Mouse (Mus musculus) left cerebral cortex, adult 8-10 months (tissue): ENCODE measurements at regions not wholly inside any gene's neighbourhood (a gene's known extent, or its start where the extent isn't known, plus 50 kb on each side); places are given as distances from the start of the nearest gene placed in this dataset.
"Not testable (repeated sequence)": the region's sequence is repeated elsewhere in the genome, so short reads cannot be mapped to it uniquely, and the experiment has no call there.

Experiments
- DNase-seq, 2 experiments: peaks; one replicate each; pipeline ENCODE4 v3.0.0; 2022; ENCODE audit warnings: low spot score in 2 of 2

- not testable (repeated sequence) for DNase-seq
Observed at GRCm38 (mm10) chr6:67674717-67675116, 139.1 kb upstream of the Tacstd2 start.

DNA sequence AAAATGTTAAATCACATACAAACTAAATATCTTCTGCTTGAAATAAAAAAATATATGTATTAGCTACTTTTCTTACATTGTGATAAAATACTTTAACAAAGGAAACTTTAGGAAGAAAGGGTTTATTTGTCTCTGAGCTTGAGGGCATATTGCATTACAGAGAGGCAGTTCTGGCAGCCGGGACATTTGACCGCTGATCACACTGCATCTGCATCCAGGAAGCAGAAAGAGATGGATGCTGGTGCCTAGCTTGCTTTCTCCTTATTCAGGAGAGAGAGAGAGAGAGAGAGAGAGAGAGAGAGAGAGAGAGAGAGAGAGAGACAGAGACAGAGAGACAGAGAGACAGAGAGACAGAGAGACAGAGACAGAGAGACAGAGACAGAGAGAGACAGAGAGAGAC, 137.7 kb upstream of the Tacstd2 start:
- DNase-seq, result not testable (repeated sequence)

DNA sequence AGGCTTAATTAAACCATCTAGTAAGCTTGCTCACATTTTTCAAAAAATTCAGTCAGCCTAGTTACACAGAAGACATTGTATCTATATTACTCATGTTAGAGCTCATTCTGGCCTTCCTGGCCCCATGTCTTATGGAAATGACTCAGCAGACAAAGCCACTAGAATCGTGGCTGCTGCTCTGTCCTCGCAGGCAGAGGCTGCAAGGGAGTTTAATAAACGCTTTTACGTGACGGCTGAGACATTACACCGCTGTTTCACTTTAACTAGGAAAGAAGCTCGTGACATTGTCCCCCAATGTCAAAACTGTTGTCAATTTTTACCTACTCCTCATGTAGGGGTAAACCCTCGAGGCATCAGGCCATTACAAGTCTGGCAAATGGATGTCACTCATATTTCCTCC, 132.5 kb upstream of the Tacstd2 start:
- DNase-seq, result not testable (repeated sequence)

- DNase-seq, result no peak
Observed at GRCm38 (mm10) chr6:67631617-67632016, 96.0 kb upstream of the Tacstd2 start.

GRCm38 (mm10) chr6:67610402-67610801, 74.8 kb upstream of the Tacstd2 start:
- no peak for DNase-seq

GRCm38 (mm10) chr6:67609461-67609860, 73.9 kb upstream of the Tacstd2 start:
- not testable (repeated sequence) for DNase-seq
